Mouse (Mus musculus) gastrocnemius, postnatal 14 days (tissue): ENCODE results near the gene Kdelr1. TPM values are rescaled to one million over a fixed set of nuclear protein-coding genes. Genes with fewer than 3 reads are reported as not detected.

Source experiments
- DNase-seq: peaks from one replicate; pipeline ENCODE4 v3.0.0; 2021; ENCODE audit warnings: mixed read lengths
- intact Hi-C: fragments of 180-260 bp; cut with DNase I; formaldehyde crosslinking; loops from one replicate; pipeline ENCODE4 v1.15.1; 2025; ENCODE audit warnings: low total_unique reads
- total RNA-seq, 2 experiments: library from RNA; stranded (reverse); gene quantifications; 2 replicates each; pipeline ENCODE4 v1.2.3; 2021

Gene Kdelr1
- total RNA-seq, 2 experiments from 2014 or later = 64.2 to 68.5 TPM

DNA sequence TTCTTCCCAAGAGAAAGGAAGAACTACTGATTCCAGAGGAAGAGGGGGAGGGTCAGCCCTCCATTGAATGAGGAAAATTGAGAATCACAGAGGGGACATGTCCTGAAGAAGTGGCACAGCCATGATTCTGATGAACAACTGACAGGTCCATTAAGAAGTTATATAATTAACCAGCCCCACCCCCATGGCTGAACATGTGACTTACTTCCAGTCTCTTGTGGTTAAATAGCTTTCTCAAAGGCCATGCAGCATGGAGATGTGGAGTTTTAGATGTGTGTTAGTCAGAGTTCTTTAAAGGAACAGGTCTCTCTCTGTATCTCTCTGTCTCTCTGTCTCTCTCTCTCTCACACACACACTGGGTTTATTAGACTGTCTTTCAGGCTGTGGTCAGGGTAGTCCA is 35.8 kb downstream of the Kdelr1 start:
- intact Hi-C loops = no loop called here
- DNase-seq = no peak

DNA sequence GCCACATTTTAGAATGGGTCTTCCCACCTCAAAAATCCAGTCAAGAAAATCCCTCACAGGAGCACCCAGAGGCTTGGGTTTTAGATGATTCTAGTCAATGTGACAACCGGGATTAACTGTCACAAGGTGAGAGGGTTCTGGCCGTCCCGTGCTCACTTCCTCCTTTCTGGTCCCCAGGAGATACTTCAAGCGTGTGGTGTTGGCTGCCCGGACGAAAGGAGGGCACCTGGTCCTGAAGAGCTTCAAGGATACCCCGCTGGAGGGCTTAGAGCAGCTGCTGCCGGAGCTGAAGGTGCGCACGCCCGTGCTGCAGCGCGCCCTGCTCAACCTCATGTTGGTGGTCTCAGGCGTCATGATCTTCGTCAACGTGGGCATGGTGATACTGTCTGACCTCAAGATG is 36.6 kb downstream of the Kdelr1 start:
- intact Hi-C loops = no loop called here
- no peak for DNase-seq

DNA sequence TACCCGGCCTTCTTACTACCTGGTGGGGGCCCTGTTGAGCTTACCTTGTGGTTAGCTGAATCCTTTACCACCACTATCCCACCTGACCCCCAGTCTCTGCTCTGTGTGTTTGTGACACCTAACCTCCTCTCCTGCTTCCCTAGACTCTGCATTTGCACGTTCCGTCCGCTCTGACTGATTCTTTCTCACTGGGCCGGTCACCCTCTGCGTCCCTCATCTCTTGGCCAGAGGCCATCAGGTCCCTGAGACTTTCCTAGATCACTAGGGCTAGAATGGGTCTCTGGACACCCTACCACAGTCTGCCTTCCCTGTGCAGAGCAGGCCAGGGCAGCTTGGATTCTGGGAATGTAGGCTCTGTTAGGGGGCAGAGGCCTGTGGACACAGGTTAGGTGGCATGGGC is 41.5 kb downstream of the Kdelr1 start:
- intact Hi-C loops = no loop called here
- DNase-seq = no peak

DNA sequence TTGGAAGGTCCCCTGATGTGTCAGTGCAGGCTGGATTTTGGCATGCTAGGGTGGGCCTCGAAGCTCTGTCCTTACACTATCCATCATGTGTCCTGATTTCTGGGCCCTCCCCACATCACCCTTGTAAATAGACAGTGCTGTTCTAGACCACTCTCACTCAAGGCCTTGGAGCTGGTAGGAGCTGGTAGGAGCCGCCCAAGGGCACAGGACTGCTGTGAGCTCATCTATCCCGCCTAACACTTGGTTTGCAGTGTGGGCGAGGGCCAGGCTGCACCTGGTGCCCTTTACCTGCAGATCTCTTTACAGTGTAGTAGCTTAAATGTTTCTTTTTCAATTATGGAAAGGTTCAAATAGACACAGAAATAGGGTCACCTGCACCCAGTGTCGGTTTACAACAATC is 42.4 kb downstream of the Kdelr1 start:
- intact Hi-C loops = no loop called here
- no peak for DNase-seq

DNA sequence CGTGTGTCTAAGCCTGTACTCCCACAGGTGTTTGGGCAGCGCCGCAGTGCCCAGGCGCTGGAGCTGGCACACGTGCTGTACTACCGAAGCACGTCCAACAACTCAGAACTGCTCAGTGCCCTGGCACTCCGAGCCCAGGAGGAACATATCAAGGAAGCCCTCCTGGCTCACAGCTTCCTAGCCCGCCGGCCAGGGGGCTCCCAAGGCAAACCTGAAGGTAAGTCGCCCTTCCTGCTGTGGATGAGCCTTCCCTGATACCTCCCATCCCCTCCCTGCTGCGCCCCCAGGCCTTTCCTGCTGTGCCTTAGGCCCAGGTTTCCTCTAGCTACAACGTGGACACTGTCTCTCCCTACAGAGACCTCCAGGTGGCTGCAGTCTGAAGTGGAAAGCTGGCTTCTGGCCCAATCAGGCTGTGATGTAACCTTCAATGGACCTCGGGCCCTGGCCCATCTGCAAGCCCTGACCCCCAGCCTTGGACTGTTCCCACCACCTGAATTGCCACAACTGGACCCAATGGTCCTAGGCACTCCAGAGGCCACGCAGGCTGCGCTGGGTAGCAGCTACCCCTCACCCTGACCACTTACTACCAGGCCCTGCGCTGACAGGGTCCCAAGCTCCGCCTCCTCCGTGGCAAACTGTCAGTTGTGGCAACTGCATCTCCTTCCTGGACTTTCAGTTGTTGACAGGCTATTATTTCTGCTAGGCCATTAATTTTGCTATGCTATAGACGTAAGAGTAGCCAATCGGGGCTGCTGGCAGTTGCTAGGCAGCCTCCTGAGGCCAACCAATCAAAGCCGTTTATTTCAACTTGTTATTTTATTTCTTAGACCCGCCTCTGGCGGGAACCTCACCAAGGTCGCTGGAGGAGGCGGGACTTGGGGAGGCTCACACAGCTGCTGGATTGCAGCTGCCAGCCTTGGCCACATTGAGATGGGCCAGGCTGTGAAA is 43.8 kb downstream of the Kdelr1 start:
- intact Hi-C loops = no loop called here
- peak; percentile 90 for DNase-seq

DNA sequence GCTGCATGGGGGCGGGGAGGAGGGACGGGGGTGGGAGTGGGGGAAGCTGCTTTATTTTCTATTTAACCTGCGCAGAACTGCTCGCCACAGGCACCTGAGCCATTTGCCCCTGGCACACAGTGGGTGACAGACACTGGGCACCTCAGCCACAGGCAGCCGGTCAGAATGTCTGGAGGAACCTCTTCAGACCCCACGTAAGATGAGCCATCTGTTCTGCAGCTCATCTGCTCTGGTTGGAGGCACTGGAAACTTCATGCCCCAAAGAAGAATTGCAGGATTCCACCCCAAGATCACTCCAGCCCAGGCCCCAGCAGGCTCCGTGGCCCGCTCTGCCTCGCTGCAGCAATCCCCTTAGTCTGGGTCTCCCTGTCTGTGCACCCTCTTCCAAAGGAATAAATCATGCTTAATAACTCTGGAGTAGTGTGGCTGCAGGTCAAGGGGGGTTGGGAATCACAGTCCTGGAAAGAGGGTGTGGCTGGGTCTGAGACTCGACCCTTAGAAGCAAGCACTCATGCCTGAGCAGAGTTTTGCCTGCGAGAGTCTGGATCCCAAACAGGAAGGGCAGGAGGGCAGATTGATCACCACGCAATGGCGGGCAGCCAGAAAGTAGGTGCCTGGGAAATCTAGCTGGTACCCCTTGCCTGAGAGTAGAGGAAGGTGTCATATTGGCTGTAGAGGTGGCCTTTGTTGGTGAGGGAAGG is 44.6 kb downstream of the Kdelr1 start:
- intact Hi-C loops = no loop called here
- DNase-seq = no peak

DNA sequence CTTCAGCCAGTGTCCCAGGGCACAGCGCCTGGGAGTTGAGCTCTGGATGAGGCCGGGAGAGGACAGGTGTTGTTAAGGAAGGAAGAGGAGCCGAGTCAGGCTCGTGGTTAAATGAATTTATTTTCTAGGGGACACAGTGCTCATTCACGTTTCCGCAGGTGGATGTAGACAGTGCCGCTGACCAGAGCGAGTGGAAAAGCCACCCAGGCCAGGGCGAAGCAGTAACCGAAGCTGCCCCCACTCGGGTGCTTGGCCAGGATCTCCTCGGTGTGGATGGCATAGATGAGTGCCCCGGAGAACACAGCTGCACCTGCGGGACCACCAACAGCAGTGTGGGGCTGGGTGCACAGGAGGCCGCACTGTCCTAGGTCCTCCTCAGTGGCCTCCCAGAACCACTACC is 45.4 kb downstream of the Kdelr1 start:
- intact Hi-C loops = no loop called here
- no peak for DNase-seq

DNA sequence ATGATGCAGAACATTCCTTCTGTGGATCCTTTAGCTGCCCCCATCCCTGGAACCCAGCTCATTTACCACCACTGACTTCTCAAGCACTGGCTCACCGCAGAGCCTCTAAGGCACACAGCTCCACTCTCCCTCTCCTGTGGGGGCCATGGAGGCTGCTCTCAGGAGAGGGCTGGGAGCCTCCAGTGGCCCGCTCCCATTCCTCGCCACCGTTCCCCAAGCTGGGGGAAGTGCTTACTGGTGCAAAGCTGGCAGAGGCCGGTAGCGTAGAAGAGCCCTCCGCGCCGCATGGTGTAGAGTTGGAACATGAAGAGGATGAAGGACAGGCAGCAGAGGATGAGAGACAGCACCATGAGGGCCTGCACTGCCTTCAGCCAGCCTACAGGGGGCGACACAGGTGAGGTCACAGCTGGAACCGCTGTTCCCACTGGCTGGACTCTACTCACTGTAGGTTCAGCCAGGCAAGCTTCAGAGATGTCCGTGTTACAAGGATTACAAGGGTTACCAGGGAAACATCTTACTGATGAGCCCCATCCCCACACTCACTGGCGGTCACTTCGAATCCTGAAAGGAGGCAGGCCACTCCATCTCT is 46.6 kb downstream of the Kdelr1 start:
- DNase-seq = peak; percentile 25
- intact Hi-C loops = no loop called here

DNA sequence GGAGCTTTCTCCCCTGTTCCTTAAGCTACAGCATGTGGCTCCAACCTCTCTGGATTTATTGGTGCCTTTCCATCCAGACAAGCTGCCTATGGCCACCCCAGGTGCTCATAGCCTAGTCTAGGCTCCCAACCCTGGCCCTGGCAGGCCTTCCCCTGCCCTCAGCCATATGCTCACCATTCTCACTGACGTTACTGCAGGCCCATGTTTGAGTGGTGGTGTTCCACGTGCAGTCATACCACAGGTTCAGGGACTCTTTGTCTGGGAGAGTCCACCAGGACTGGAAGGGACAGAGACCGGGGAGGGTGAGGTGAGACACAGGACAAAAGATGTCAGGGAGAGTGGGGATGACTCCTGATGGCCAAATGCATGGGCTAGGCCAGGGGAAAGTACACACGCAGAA is 47.2 kb downstream of the Kdelr1 start:
- no peak for DNase-seq
- intact Hi-C loops = no loop called here

DNA sequence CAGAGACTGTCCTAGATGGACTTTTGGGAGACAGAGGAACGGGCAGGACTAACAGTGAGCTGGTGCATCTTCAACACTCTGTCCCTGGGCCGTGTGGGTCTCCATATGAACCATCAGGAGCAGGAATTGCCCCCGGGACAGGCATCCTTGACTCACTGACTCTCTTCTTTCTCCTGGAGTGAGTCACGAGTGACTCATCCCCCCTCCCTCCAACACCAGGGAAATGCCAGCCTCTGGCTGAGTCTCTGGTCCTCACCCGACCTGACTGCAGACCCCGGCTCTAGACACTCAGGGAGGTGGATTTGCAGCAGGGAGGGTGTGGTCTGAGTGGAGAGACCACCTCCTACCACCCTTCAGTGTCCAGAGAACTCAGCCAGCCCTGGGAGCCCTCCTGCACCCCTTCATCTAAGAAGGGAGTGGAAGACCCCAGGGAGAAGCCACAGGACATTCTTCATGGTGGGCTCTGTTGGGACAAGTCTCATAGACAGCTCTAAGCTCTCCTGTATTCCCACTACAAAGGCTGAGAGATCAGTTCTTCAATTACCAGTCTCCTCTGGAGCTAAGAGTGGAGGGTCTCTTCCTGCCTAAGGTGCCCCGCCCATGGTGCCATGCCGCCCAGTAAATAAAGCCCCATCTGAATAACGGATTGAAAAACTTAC is 48.1 kb downstream of the Kdelr1 start:
- DNase-seq = peak; percentile 36
- intact Hi-C loops = no loop called here

DNA sequence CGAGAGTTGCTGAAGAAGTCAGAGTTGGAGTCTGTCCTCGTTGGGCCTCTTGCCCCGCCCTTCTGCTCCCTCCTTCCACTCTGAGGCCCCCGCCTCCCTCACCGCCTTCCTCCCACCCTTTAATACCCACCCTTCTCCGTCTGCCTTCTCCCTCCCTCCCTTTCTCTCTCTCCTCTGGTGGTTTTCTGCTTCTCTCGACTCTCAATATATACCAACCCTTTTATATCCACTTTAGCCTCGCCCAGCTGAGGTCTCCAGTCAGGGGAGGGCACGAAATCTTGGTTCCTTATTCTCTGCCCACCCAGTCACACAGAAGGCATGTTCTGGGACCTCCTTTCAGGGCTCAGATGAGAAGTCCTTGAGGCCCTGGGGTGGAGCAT is 48.7 kb downstream of the Kdelr1 start, which contains the start of gene Emp3:
Emp3 (minus strand) TSS at position 163 of the 380 bp plus-strand sequence.
- peak; percentile 75 for DNase-seq
- intact Hi-C loops = no loop called here

DNA sequence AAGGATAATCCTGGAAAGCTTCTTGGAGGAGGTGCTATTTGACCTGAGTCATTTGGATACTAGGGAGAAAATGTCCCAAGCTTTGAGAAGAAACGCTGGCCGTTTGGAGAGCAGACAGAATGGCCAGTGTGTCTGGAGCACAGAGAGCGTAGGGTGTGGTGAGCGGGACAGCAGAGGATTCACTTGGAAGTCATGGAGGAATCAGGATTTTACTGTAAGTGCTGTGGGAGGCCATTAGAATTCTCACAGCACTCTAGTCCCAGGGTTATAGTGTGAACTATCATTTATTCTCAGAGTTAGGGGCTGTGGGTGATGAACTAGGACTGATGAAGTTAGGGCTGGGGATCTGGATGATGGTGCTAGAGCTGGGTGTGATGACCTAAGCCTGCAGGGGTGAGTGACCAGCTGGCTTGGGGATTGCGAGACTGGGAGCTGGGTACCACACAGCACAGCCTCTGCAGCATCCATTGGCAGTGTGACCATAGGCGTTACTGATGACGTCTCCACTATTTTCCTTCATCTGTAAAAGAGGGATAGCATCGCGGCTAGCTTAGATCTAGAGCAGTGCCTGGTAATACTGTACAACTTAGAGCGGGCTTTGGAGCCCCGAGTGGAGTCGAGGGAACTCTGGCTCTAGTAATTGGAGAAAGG is 49.5 kb downstream of the Kdelr1 start:
- intact Hi-C loops = no loop called here
- DNase-seq = no peak

DNA sequence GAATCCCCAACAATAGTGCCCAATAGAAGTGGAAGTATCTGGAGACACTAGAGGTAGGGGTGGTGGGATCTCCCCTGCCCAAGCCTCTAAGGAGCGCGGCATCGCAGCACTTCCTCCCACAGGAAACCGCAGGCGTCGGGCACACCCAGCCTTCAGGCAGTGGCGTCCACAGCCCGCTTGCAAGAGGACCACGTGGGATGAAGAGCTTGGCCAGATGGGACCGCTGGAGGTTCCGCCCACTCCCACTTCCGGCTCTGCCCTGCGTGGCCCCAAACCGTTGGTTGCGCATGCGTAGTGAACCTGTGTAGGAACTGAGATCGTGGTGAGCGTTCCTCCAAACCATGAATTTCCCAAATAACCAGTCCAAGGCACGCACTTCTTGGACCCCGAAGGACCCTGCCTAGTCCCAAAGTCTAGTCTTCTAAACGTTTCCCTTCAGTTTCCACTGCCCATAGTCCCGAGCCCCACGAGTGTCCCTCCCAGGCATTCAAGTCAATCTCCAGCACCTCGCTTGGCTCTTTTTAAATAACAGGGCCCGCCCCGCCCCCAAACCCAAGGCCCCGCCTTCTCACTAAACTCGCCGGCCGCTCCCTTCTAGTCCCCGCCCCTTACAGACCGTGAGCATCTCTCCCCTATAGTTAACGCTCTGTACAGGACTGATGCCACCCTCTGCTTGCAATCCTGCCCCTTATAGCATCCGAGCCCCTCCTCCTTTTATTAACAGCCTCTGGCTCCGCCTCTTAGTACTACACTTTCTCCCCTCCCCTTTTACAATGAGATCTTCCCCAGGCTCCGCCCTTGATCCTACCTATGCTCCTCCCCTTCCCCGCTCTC is 50.6 kb downstream of the Kdelr1 start:
- intact Hi-C loops = no loop called here
- DNase-seq = peak; percentile 96

DNA sequence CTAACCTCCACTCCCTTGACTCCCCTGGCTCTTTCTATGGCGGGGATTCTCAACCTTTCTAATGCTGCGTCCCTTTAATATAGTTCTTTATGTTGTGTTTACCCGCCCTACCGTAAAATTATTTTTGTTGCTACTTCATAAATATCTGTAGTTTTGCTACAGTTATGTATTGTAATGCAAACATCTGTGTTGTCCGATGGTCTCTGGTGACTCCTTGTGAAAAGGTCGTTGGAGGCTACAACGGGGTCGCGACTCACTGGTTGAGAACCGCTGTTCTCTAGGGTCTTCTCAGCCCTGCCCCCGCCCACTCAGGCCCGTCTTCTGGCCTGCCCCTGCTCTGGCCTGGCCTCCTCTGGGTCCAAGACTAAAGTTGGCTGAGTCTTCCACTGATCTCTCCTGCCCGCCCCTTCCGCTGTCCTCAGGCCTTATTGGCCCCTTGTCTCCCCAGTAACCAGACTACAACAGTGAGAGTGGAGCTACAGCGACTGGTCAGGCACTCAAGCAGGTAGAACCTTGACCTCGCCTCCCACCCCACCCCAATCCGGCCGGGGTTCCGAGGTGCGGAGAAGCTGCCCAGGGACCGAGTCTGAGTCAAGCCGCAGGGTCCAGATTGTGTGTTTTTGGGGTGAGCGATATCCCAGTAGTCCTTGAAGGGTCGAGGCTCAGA is 51.3 kb downstream of the Kdelr1 start, which contains the start of gene Ccdc114:
Ccdc114 (plus strand) TSS at position 311 of the 667 bp plus-strand sequence.
- peak; percentile 85 for DNase-seq
- intact Hi-C loops = no loop called here

DNA sequence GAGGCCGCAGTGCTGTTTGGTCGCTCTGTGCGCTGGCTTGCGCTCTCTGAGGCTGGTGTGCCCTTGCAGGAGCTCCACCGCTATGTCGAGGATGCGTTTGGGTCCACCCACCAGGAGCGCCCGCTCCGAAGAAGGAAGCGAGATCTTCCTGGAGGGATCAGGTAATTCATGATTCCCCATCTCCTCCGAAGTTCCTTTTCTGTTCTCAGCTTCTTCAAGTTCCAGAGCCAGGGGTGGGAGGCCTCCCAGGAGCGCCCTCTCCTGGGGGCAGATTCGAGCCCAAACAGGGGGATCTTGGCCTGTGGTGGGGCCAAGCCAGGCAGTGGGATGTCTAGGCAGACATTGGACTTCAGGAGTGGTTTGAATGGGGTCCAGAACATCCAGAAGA is 51.9 kb downstream of the Kdelr1 start:
- intact Hi-C loops = no loop called here
- DNase-seq = no peak

DNA sequence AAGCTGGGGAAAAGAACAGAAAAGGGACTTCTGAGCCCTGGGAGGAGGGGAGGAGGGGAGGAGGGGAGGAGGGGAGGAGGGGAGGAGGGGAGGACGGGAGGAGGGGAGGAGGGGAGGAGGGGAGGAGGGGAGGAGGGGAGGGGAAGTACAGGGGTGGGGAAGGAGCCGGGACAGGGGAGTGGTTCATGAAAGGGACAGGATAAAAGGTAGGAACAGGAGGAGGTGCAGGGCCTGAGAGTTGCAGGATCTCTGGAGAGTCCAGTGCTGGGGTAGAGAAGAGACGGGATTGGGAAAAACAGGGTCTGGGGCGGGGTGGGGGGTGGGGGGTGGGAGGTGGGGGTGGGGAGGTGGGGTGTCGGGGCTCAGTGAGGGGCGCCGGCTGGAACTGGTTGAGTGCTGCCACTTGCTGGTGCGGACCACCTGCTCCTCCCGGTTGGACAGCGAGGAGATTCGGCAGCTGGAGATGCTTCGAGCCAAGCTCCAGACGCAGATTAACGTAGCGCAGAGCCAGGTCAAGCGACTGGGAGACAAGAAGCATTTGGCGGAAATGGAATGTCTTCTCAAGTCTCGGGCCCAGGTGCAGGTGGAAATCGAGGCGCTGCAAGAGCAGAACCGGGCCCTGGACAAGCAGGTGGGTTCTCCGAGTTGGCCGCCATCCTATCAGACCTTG is 56.2 kb downstream of the Kdelr1 start:
- no peak for DNase-seq
- intact Hi-C loops = no loop called here

DNA sequence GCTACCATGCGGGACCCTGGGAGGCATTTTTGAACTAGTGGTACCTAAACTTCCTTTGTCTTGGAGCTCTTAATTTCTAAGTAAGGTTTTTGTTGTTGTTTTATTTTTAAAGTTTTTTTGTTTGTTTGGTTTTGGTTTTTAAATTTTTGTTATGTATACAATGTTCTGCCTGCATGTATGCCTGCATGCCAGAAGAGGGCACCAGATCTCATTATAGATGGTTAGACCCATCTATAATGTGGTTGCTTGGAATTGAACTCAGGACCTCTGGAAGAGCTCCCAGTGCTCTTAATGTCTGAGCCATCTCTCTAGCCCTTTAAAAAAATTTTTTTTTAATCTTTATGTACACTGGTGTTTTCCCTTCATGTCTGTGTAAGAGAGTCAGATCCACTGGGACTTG is 57.1 kb downstream of the Kdelr1 start:
- DNase-seq = no peak
- intact Hi-C loops = loop anchor here (5.0 kb wide), 1 partner anchor 57 kb away; the partner anchor contains the start of gene Kdelr1
